Mouse (Mus musculus): ENCODE results near the gene Glo1.

DNA sequence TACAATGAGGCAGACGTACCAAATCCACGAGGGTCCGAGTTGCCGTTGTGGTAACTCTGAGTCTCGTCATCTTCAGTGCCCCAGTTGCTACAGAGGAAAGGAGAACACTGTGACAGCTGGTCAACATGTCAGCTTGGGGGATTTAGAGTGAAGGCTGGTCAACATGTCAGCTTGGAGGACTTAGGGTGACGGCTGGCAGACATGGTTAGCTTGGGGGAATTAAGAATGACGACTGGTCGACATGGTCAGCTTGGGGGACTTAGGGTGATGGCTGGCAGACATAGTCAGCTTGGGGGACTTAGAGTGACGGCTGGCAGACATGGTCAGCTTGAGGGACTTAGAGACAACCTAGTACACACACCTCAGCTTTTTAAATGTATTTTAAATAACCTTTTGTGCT, 28.9 kb downstream of the Glo1 start:
- TF ChIP-seq POLR2A (IDR thresholded peaks at IDR 0.05; ENCODE audit: insufficient read length, low read depth) (no peak), TCF3 (IDR thresholded peaks at IDR 0.05; ENCODE audit: insufficient read length, low read depth) (no peak), MAX (IDR thresholded peaks at IDR 0.05; ENCODE audit: low read depth) (no peak), POLR2AphosphoS2 (IDR thresholded peaks at IDR 0.05; ENCODE audit: insufficient read length, low read depth) (no peak), USF1 (IDR thresholded peaks at IDR 0.05; ENCODE audit: low read depth) (no peak), TCF12 (IDR thresholded peaks at IDR 0.05; ENCODE audit: insufficient read depth, poor library complexity, severe bottlenecking) (no peak), MYOG (IDR thresholded peaks at IDR 0.05; ENCODE audit: control insufficient read depth in 1 of 3, insufficient read depth in 1 of 3, insufficient read length in 2 of 3, low read depth in 2 of 3) (no peak)

Measured in myocyte (in vitro differentiated cells).